Mouse (Mus musculus) brown adipose tissue, adult 24 weeks (tissue): ENCODE measurements around the gene Sipa1l1. TPM values are rescaled to one million over a fixed set of nuclear protein-coding genes. Genes with fewer than 3 reads are reported as not detected.
"Not testable (repeated sequence)": the region's sequence is repeated elsewhere in the genome, so short reads cannot be mapped to it uniquely, and the experiment has no call there.

Experiments
- H3K27ac ChIP-seq: fragments of 200-500 bp; replicated peaks from 2 replicates; pipeline ENCODE4 v1.5.1; 2012; ENCODE audit warnings: low read depth, mild to moderate bottlenecking, low read length
- H3K4me1 ChIP-seq: fragments of 200-500 bp; 2 replicates; pipeline ENCODE4 v1.6.1; 2012; ENCODE audit warnings: low read length, mixed read lengths; ENCODE audit not compliant: control insufficient read depth, insufficient read depth, insufficient read length
- H3K4me3 ChIP-seq: fragments of 200-500 bp; 2 replicates; pipeline ENCODE4 v1.5.1; 2012; ENCODE audit warnings: low read depth, mild to moderate bottlenecking, low read length, moderate library complexity; ENCODE audit not compliant: insufficient read depth
- polyA plus RNA-seq: library from polyadenylated mRNA; stranded (reverse); fragments of >200 nt; gene quantifications from 2 replicates; pipeline ENCODE4 v1.2.4, GENCODE M21; 2012; ENCODE audit not compliant: missing spikeins, insufficient read depth, insufficient read length

The Sipa1l1 gene
- polyA plus RNA-seq, 1 experiment, result 29.7 TPM

- Histone ChIP-seq H3K27ac (no peak overlapping the region), H3K4me1 (peaks cover 2% of the 10 kb centered on the region; the same call in 1 of the 2 replicates), H3K4me3 (no peak overlapping the region)
These were observed 317.9 kb downstream of the Sipa1l1 start for GRCm38 (mm10) chr12:82486829-82487560.

GRCm38 (mm10) chr12:82489093-82489492, 320.0 kb downstream of the Sipa1l1 start:
- Histone ChIP-seq H3K4me3 (no peak overlapping the region), H3K27ac (peak overlapping the region; percentile 45), H3K4me1 (peaks cover 2% of the 10 kb centered on the region; the same call in 1 of the 2 replicates)

- Histone ChIP-seq H3K27ac (peak overlapping the region; percentile 45), H3K4me1 (peaks cover 2% of the 10 kb centered on the region; the same call in 1 of the 2 replicates), H3K4me3 (no peak overlapping the region)
These were observed 320.5 kb downstream of the Sipa1l1 start for GRCm38 (mm10) chr12:82489621-82490020.

GRCm38 (mm10) chr12:82492456-82492855, 323.3 kb downstream of the Sipa1l1 start:
- no peak overlapping the region for H3K27ac ChIP-seq
- 0 out of 2 replicates have a peak, but pooled peaks cover 2% of the 10 kb centered on the region for H3K4me1 ChIP-seq
- no peak overlapping the region for H3K4me3 ChIP-seq

GRCm38 (mm10) chr12:82493260-82493659, 324.1 kb downstream of the Sipa1l1 start:
- H3K4me1 ChIP-seq, H3K27ac ChIP-seq, H3K4me3 ChIP-seq: not testable (repeated sequence)

GRCm38 (mm10) chr12:82495936-82496335, 326.8 kb downstream of the Sipa1l1 start:
- Histone ChIP-seq H3K4me3 (no peak overlapping the region), H3K4me1 (no peaks in the 10 kb centered on the region)

GRCm38 (mm10) chr12:82497866-82498631, 328.9 kb downstream of the Sipa1l1 start:
- Histone ChIP-seq H3K4me3 (peak overlapping the region; percentile 29; the same call in 1 of the 2 replicates), H3K4me1 (no peaks in the 10 kb centered on the region), H3K27ac (no peak overlapping the region)

More at GRCm38 (mm10) chr12:82495936-82496335, 326.8 kb downstream of the Sipa1l1 start:
- no peak overlapping the region for H3K27ac ChIP-seq

GRCm38 (mm10) chr12:82498701-82499100, 329.6 kb downstream of the Sipa1l1 start:
- no peak overlapping the region for H3K4me3 ChIP-seq
- no peak overlapping the region for H3K27ac ChIP-seq
- no peaks in the 10 kb centered on the region for H3K4me1 ChIP-seq

- H3K4me1 ChIP-seq, result no peaks in the 10 kb centered on the region
- H3K27ac ChIP-seq, result no peak overlapping the region
- H3K4me3 ChIP-seq, result no peak overlapping the region
These were observed 330.6 kb downstream of the Sipa1l1 start for GRCm38 (mm10) chr12:82499731-82500130.
